In genomic region chr17:25273706-25274501, GRCm38 (mm10) we compare ENCODE assay signal across 8 mouse cellular contexts. TPM values are rescaled to one million over a fixed set of nuclear protein-coding genes. Genes with fewer than 3 reads are reported as not detected.
A peak's percentile ranks its signal among the peaks of the same experiment; 100 is the strongest.
DNase-seq lines count a peak whose midpoint lies in the region; ATAC-seq and TF ChIP-seq lines count a peak whose summit lies in the region.

No protein-coding gene starts in this region.

- under 1% methylated on average over 42 of the region's 45 CpGs for WGBS in forebrain, embryonic 15.5 days
- WGBS in lung, embryonic 14.5 days: under 1% methylated on average over 44 of the region's 45 CpGs
- under 1% methylated on average over 44 of the region's 45 CpGs for WGBS in olfactory bulb, adult 2 months
- 1% methylated on average over 45 of the region's 45 CpGs for WGBS in thymus, adult 2 months

- intact Hi-C loops in heart, postnatal 25 days (cut with DNase I): loop anchor here (5.0 to 10.0 kb wide), 4 partner anchors 92 to 539 kb away; partner anchors contain the start of genes BC003965, Clcn7, Mapk8ip3 and Msrb1

- no peaks in the 10 kb centered on the region for H3K27me3 ChIP-seq in forebrain, embryonic 15.5 days
- no peaks in the 10 kb centered on the region for H3K27me3 ChIP-seq in lung, embryonic 14.5 days (ENCODE audit: insufficient read depth, low read length)
- H3K27me3 ChIP-seq in thymus, adult 2 months (ENCODE audit: control insufficient read depth, insufficient read depth, low read length): no peaks in the 10 kb centered on the region

- peak; percentile 96 for DNase-seq in ES-E14 (ENCODE audit: low read depth, low spot score)
- peak; percentile 94 for DNase-seq in cerebellum, adult 11-12 months
- DNase-seq in heart, postnatal 25 days (ENCODE audit: low spot score): peak; percentile 93
- DNase-seq in layer of hippocampus, adult 18-20 months (ENCODE audit: low spot score in 2 of 2): peak; percentile 93 to 98
- peak; percentile 97 for DNase-seq in lung, embryonic 14.5 days
- DNase-seq in thymus, adult 2 months: peak; percentile 92

- peak overlapping the region; percentile 96 for H3K9ac ChIP-seq in ES-E14 (ENCODE audit: insufficient read depth, low read depth, low read length, poor library complexity, severe bottlenecking)
- H3K9ac ChIP-seq in forebrain, embryonic 15.5 days (replicated peaks): peak overlapping the region; percentile 88
- H3K9ac ChIP-seq in lung, embryonic 14.5 days: peak overlapping the region; percentile 100

- peak; percentile 92 for ATAC-seq in forebrain, embryonic 15.5 days (replicated peaks)
- peak; percentile 91 for ATAC-seq in lung, embryonic 14.5 days (ENCODE audit: insufficient read depth)

- no peaks in the 10 kb centered on the region for H3K9me3 ChIP-seq in ES-E14 (ENCODE audit: control insufficient read depth, insufficient read depth, low read depth, low read length)
- no peaks in the 10 kb centered on the region for H3K9me3 ChIP-seq in forebrain, embryonic 15.5 days
- H3K9me3 ChIP-seq in lung, embryonic 14.5 days (ENCODE audit: low read depth, low read length): no peaks in the 10 kb centered on the region

- H3K4me3 ChIP-seq in ES-E14 (ENCODE audit: insufficient read depth in 1 of 2, low read depth in 1 of 2, low read length in 2 of 2, poor library complexity in 1 of 2, severe bottlenecking in 1 of 2): peak overlapping the region; percentile 87 to 94
- peak overlapping the region; percentile 69 for H3K4me3 ChIP-seq in forebrain, embryonic 15.5 days
- peak overlapping the region; percentile 100 for H3K4me3 ChIP-seq in lung, embryonic 14.5 days (ENCODE audit: low read depth, low read length)
- H3K4me3 ChIP-seq in olfactory bulb, adult 2 months (ENCODE audit: insufficient read depth, low read depth, low read length): peak overlapping the region; percentile 75
- peak overlapping the region; percentile 99 for H3K4me3 ChIP-seq in thymus, adult 2 months (ENCODE audit: control insufficient read depth, insufficient read depth, low read length)

- peak; percentile 86 for TF ChIP-seq CTCF in lung, embryonic 14.5 days (IDR thresholded peaks at IDR 0.05; ENCODE audit: low read depth)
- TF ChIP-seq CTCF in olfactory bulb, adult 2 months (IDR thresholded peaks at IDR 0.05; ENCODE audit: insufficient read depth, low read depth, low read length): peak; percentile 69
- peak; percentile 97 for TF ChIP-seq CTCF in thymus, adult 2 months (IDR thresholded peaks at IDR 0.05; ENCODE audit: borderline replicate concordance, control insufficient read depth, extremely low read depth, insufficient read depth, low read length, poor library complexity)

- peaks cover 0 to 14% of the 10 kb centered on the region in 2 experiments; a peak in 1 of 4 replicates for H3K4me1 ChIP-seq in ES-E14 (ENCODE audit: control insufficient read depth in 2 of 2, insufficient read depth in 2 of 2, low read length in 2 of 2, poor library complexity in 1 of 2)
- H3K4me1 ChIP-seq in forebrain, embryonic 15.5 days: peaks cover 35% of the 10 kb centered on the region
- no peaks in the 10 kb centered on the region; the same call in 1 of the 2 replicates for H3K4me1 ChIP-seq in lung, embryonic 14.5 days (ENCODE audit: insufficient read depth)
- H3K4me1 ChIP-seq in olfactory bulb, adult 2 months (ENCODE audit: control insufficient read depth, insufficient read depth, low read length): peaks cover 14% of the 10 kb centered on the region
- H3K4me1 ChIP-seq in thymus, adult 2 months (replicated peaks; ENCODE audit: control insufficient read depth, insufficient read depth, low read length): peaks cover 17% of the 10 kb centered on the region

- H3K27ac ChIP-seq in ES-E14 (ENCODE audit: insufficient read depth, low read depth, low read length, poor library complexity, severe bottlenecking): peak overlapping the region; percentile 97
- peak overlapping the region; percentile 98 for H3K27ac ChIP-seq in forebrain, embryonic 15.5 days (replicated peaks)
- peak overlapping the region; percentile 99 for H3K27ac ChIP-seq in lung, embryonic 14.5 days (ENCODE audit: low read depth)
- peak overlapping the region; percentile 100 for H3K27ac ChIP-seq in olfactory bulb, adult 2 months (ENCODE audit: insufficient read depth, low read depth, low read length)
- peak overlapping the region; percentile 84 for H3K27ac ChIP-seq in thymus, adult 2 months (ENCODE audit: control insufficient read depth, insufficient read depth, low read length)

- in situ Hi-C loops in ES-E14 (cut with MboI; ENCODE audit: low sequenced_read_pairs in 2 of 2, unreplicated experiment in 2 of 2): no loop called here

- H3K4me2 ChIP-seq in forebrain, embryonic 15.5 days (replicated peaks): peak overlapping the region; percentile 39
- H3K4me2 ChIP-seq in lung, embryonic 14.5 days: peak overlapping the region; percentile 83

- no peak for TF ChIP-seq POLR2A in olfactory bulb, adult 2 months (IDR thresholded peaks at IDR 0.05; ENCODE audit: insufficient read depth, low read depth, low read length)
- no peak for TF ChIP-seq POLR2A in thymus, adult 2 months (IDR thresholded peaks at IDR 0.05; ENCODE audit: control insufficient read depth, extremely low read depth, insufficient read depth, low read length, poor library complexity)

- peaks cover 13% of the 10 kb centered on the region for H3K36me3 ChIP-seq in ES-E14 (ENCODE audit: control insufficient read depth, insufficient read depth, low read length, poor library complexity, severe bottlenecking)
- H3K36me3 ChIP-seq in forebrain, embryonic 15.5 days: peaks cover 7% of the 10 kb centered on the region
- peaks cover 20% of the 10 kb centered on the region for H3K36me3 ChIP-seq in lung, embryonic 14.5 days (ENCODE audit: insufficient read depth)
- peaks cover 2% of the 10 kb centered on the region for H3K36me3 ChIP-seq in thymus, adult 2 months (ENCODE audit: control insufficient read depth, insufficient read depth, low read length)

TF ChIP-seq in ES-E14, 5 proteins besides CTCF, POLR2A, EP300 and RAD21:
- TF ChIP-seq ZC3H11A (IDR thresholded peaks at IDR 0.05; ENCODE audit: borderline replicate concordance, low read depth, low read length): no peak
- peak; percentile 65 for TF ChIP-seq CHD2 (IDR thresholded peaks at IDR 0.05; ENCODE audit: low read depth, low read length)
- TF ChIP-seq MAFK (IDR thresholded peaks at IDR 0.05; ENCODE audit: insufficient read depth, low read depth, low read length): 0 out of 2 replicates have a peak, but pooled peaks have one; percentile 32
- TF ChIP-seq HCFC1 (IDR thresholded peaks at IDR 0.05; ENCODE audit: borderline replicate concordance, insufficient read depth, low read length): peak; percentile 3; the same call in 1 of the 2 replicates
- TF ChIP-seq ZNF384 (IDR thresholded peaks at IDR 0.05; ENCODE audit: low read depth, low read length): peak; percentile 100

RNA-seq across cellular contexts. Expression of gene Ube2i, which starts 0.5 kb away (rescaled TPM):
- total RNA-seq in ES-E14 (2012; rRNA removed): 427 and 443 TPM in 2 replicates
- polyA plus RNA-seq in forebrain, embryonic 15.5 days (2015; fragmentation: Nextera tagmentation; extraction: Ambion mirVana): 680 and 683 TPM in 2 replicates
- 10 to 100 TPM; 91.6 to 97.5 TPM for total RNA-seq in heart, postnatal 25 days (2021)
- total RNA-seq in layer of hippocampus, adult 18-20 months (2021): 100 to 1,000 TPM; 243 to 245 TPM
- 756 and 759 TPM in 2 replicates for polyA plus RNA-seq in lung, embryonic 14.5 days (2014; fragmentation: Nextera tagmentation; extraction: Ambion mirVana)
- 452 TPM in 1 of 2 replicates, not detected in the other for polyA plus RNA-seq in olfactory bulb, adult 2 months (2012; ENCODE audit: insufficient read depth, insufficient read length, low replicate concordance, missing spikeins)
- 304 and 316 TPM in 2 replicates for polyA plus RNA-seq in thymus, adult 2 months (2012; rRNA removed)

RNA-seq across cellular contexts. Expression of gene Baiap3, which starts 17.7 kb away (rescaled TPM):
- 1.4 and 1.9 TPM in 2 replicates for total RNA-seq in ES-E14 (2012; rRNA removed)
- polyA plus RNA-seq in forebrain, embryonic 15.5 days (2015; fragmentation: Nextera tagmentation; extraction: Ambion mirVana): 7.2 and 10.1 TPM in 2 replicates
- under 1 TPM; 0.55 to 0.61 TPM for total RNA-seq in heart, postnatal 25 days (2021)
- total RNA-seq in layer of hippocampus, adult 18-20 months (2021): 1 to 10 TPM; 5.8 to 7.8 TPM
- polyA plus RNA-seq in lung, embryonic 14.5 days (2014; fragmentation: Nextera tagmentation; extraction: Ambion mirVana): 0.46 and 0.93 TPM in 2 replicates
- polyA plus RNA-seq in olfactory bulb, adult 2 months (2012; ENCODE audit: insufficient read depth, insufficient read length, low replicate concordance, missing spikeins): not detected in 2 replicates
- 56.5 and 60.9 TPM in 2 replicates for polyA plus RNA-seq in thymus, adult 2 months (2012; rRNA removed)

RNA-seq across cellular contexts. Expression of gene Prss34, which starts 24.3 kb away (rescaled TPM):
- total RNA-seq in ES-E14 (2012; rRNA removed): not detected in 2 replicates
- 0.18 TPM in 1 of 2 replicates, not detected in the other for polyA plus RNA-seq in forebrain, embryonic 15.5 days (2015; fragmentation: Nextera tagmentation; extraction: Ambion mirVana)
- under 1 TPM; 0.22 to 0.29 TPM for total RNA-seq in heart, postnatal 25 days (2021)
- not detected for total RNA-seq in layer of hippocampus, adult 18-20 months (2021)
- 0.45 and 0.72 TPM in 2 replicates for polyA plus RNA-seq in lung, embryonic 14.5 days (2014; fragmentation: Nextera tagmentation; extraction: Ambion mirVana)
- polyA plus RNA-seq in olfactory bulb, adult 2 months (2012; ENCODE audit: insufficient read depth, insufficient read length, low replicate concordance, missing spikeins): not detected in 2 replicates
- polyA plus RNA-seq in thymus, adult 2 months (2012; rRNA removed): 1.2 and 1.3 TPM in 2 replicates

RNA-seq across cellular contexts. Expression of gene Tsr3, which starts 33.9 kb away (rescaled TPM):
- total RNA-seq in ES-E14 (2012; rRNA removed): 32.3 and 34.9 TPM in 2 replicates
- 66.2 and 69.2 TPM in 2 replicates for polyA plus RNA-seq in forebrain, embryonic 15.5 days (2015; fragmentation: Nextera tagmentation; extraction: Ambion mirVana)
- total RNA-seq in heart, postnatal 25 days (2021): 1 to 10 TPM; 7.4 to 8.7 TPM
- 10 to 100 TPM; 22.9 to 23.7 TPM for total RNA-seq in layer of hippocampus, adult 18-20 months (2021)
- 46.4 and 46.8 TPM in 2 replicates for polyA plus RNA-seq in lung, embryonic 14.5 days (2014; fragmentation: Nextera tagmentation; extraction: Ambion mirVana)
- not detected in 2 replicates for polyA plus RNA-seq in olfactory bulb, adult 2 months (2012; ENCODE audit: insufficient read depth, insufficient read length, low replicate concordance, missing spikeins)
- 38.0 and 40.9 TPM in 2 replicates for polyA plus RNA-seq in thymus, adult 2 months (2012; rRNA removed)

RNA-seq across cellular contexts. Expression of gene Gnptg, which starts 34.0 kb away (rescaled TPM):
- total RNA-seq in ES-E14 (2012; rRNA removed): 17.3 and 28.5 TPM in 2 replicates
- polyA plus RNA-seq in forebrain, embryonic 15.5 days (2015; fragmentation: Nextera tagmentation; extraction: Ambion mirVana): 85.5 and 85.7 TPM in 2 replicates
- total RNA-seq in heart, postnatal 25 days (2021): 10 to 100 TPM; 10.8 to 12.3 TPM
- 10 to 100 TPM; 71.1 to 73.5 TPM for total RNA-seq in layer of hippocampus, adult 18-20 months (2021)
- 36.2 and 38.3 TPM in 2 replicates for polyA plus RNA-seq in lung, embryonic 14.5 days (2014; fragmentation: Nextera tagmentation; extraction: Ambion mirVana)
- polyA plus RNA-seq in olfactory bulb, adult 2 months (2012; ENCODE audit: insufficient read depth, insufficient read length, low replicate concordance, missing spikeins): not detected in 2 replicates
- 39.8 and 47.7 TPM in 2 replicates for polyA plus RNA-seq in thymus, adult 2 months (2012; rRNA removed)

Comparison
In these comparisons a context has a peak if more than half of its experiments do, and no peak if none do; other contexts are left out.
1. Peak in every context shown above with its lines: DNase-seq, ATAC-seq, H3K4me3 ChIP-seq and H3K27ac ChIP-seq.